ENCODE assay signal across 8 mouse cellular contexts in genomic region chr9:99140063-99140882, GRCm38 (mm10). TPM values are rescaled to one million over a fixed set of nuclear protein-coding genes. Genes with fewer than 3 reads are reported as not detected.
DNase-seq lines count a peak whose midpoint lies in the region; TF ChIP-seq lines count a peak whose summit lies in the region.

TSS of gene Pik3cb (minus strand) at chr9:99140621.

- no peaks in the 10 kb centered on the region for H3K9me3 ChIP-seq in megakaryocyte, embryonic 14.5 days

- DNase-seq in WW6 (ENCODE audit: low read depth, low spot score): peak; percentile 84
- DNase-seq in cerebellum, postnatal 4 days (ENCODE audit: low spot score in 2 of 2): peak; percentile 94 to 98
- DNase-seq in gastrocnemius, adult 2 months: peak; percentile 99
- peak; percentile 46 for DNase-seq in hindlimb bud, embryonic 11.5 days (ENCODE audit: extremely low spot score, low read depth, low spot score)
- peak; percentile 92 to 95 for DNase-seq in left cerebral cortex, adult 8-10 months (ENCODE audit: low spot score in 2 of 2)
- peak; percentile 97 to 99 for DNase-seq in right cerebral cortex, postnatal 10 days (ENCODE audit: low spot score in 2 of 2)
- DNase-seq in urinary bladder, postnatal 25 days (ENCODE audit: low spot score): peak; percentile 99

- TF ChIP-seq CTCF in gastrocnemius, adult 2 months (IDR thresholded peaks at IDR 0.05): no peak

- intact Hi-C loops in gastrocnemius, adult 2 months (cut with DNase I): loop anchor here (2.0 to 5.0 kb wide), 2 partner anchors 78 to 103 kb away; partner anchors contain the start of gene Cep70

- peaks cover 20% of the 10 kb centered on the region for H3K36me3 ChIP-seq in megakaryocyte, embryonic 14.5 days (replicated peaks; ENCODE audit: low read length)

- H3K4me1 ChIP-seq in megakaryocyte, embryonic 14.5 days: peaks cover 72% of the 10 kb centered on the region

- no peaks in the 10 kb centered on the region for H3K27me3 ChIP-seq in megakaryocyte, embryonic 14.5 days (replicated peaks)

- peak within 1 kb of the TSS; percentile 87 for H3K27ac ChIP-seq in gastrocnemius, adult 2 months

- H3K4me3 ChIP-seq in gastrocnemius, adult 2 months: peak within 1 kb of the TSS; percentile 94
- H3K4me3 ChIP-seq in megakaryocyte, embryonic 14.5 days (replicated peaks): peak within 1 kb of the TSS; percentile 98

RNA-seq across cellular contexts. Expression of gene Pik3cb, which starts in this region (rescaled TPM):
- total RNA-seq in gastrocnemius, adult 2 months (2021): 1 to 10 TPM; 4.5 to 6.1 TPM
- total RNA-seq in left cerebral cortex, adult 8-10 months (2022): 10 to 100 TPM; 21.1 to 25.4 (median 24.5) TPM
- polyA plus RNA-seq in megakaryocyte, embryonic 14.5 days (2012; ENCODE audit: insufficient read depth, low replicate concordance): 0.82 and 1.8 TPM in 2 replicates

Comparison
In these comparisons a context has a peak if more than half of its experiments do, and no peak if none do; other contexts are left out.
1. Peak in every context shown above with its lines: DNase-seq, H3K4me3 ChIP-seq and H3K27ac ChIP-seq.
2. DNase-seq: peak in every context shown above with its lines; median percentile 99 in gastrocnemius, adult 2 months; 99 in urinary bladder, postnatal 25 days; 98 in right cerebral cortex, postnatal 10 days; 96 in cerebellum, postnatal 4 days; 94 in left cerebral cortex, adult 8-10 months; 84 in WW6; 46 in hindlimb bud, embryonic 11.5 days.